Mouse (Mus musculus) forebrain, embryonic 10.5 days (tissue): ENCODE data around the gene Trim15. TPM values are rescaled to one million over a fixed set of nuclear protein-coding genes. Genes with fewer than 3 reads are reported as not detected.

ENCODE experiments used
- DNase-seq: peaks from one replicate; pipeline ENCODE4 v3.0.0-alpha.2; 2017; ENCODE audit warnings: low spot score; ENCODE audit errors: extremely low spot score
- H3K27ac ChIP-seq: fragments of 300-500 bp; sonication (generic); 2 replicates; pipeline ENCODE4 v1.5.1; 2016; ENCODE audit warnings: mild to moderate bottlenecking
- H3K27me3 ChIP-seq: fragments of 300-500 bp; sonication (generic); 2 replicates; pipeline ENCODE4 v1.6.1; 2016; ENCODE audit warnings: mild to moderate bottlenecking; ENCODE audit not compliant: poor library complexity, severe bottlenecking
- H3K36me3 ChIP-seq: fragments of 300-500 bp; sonication (generic); replicated peaks from 2 replicates; pipeline ENCODE4 v1.6.1; 2016; ENCODE audit warnings: mild to moderate bottlenecking, moderate library complexity
- H3K4me1 ChIP-seq: fragments of 300-500 bp; sonication (generic); 2 replicates; pipeline ENCODE4 v1.6.1; 2016
- H3K4me3 ChIP-seq: fragments of 300-500 bp; sonication (generic); 2 replicates; pipeline ENCODE4 v1.5.1; 2016; ENCODE audit warnings: mild to moderate bottlenecking, moderate library complexity
- H3K9me3 ChIP-seq: fragments of 300-500 bp; sonication (generic); 2 replicates; pipeline ENCODE4 v1.6.1; 2016; ENCODE audit warnings: mild to moderate bottlenecking, moderate library complexity
- WGBS: fragments of 180-500 bp; shearing (Covaris S2); methylation state at CpG from one replicate; pipeline ENCODE4 v1.1.7; 2016; 5-methylcytosine and 5-hydroxymethylcytosine counted together
- polyA plus RNA-seq: library from polyadenylated mRNA; unstranded; fragments of >200 nt; fragmentation: Nextera tagmentation; extraction: Ambion mirVana; gene quantifications from 2 replicates; pipeline ENCODE4 v1.2.1, GENCODE M21; 2016

Trim15 gene
- polyA plus RNA-seq, 1 experiment from 2014 or later = 0.27 TPM

DNA sequence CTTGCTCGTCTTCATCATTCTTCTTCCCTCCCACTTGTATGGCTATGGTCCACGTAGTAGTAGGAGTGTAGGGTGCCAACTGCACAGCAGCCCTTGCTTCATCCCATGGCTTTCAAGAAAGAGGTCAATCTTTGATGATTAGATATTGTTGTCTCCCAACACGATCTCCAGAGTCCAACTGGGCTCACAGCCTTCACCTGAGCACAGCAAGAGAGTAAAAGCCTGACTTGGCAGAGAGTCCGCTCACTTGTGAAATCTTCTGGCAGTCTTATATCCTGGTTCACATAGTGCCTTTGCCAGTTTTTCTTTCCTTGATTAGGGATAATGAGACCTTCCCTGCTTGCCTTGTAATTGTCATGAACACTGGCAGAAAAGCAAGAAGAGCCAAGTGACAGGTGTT is 10.8 kb downstream of the Trim15 start:
- no peak overlapping the region for H3K4me3 ChIP-seq
- H3K36me3 ChIP-seq = peaks cover 84% of the 10 kb centered on the region
- no peaks in the 10 kb centered on the region for H3K4me1 ChIP-seq
- H3K27me3 ChIP-seq = no peaks in the 10 kb centered on the region
- DNase-seq = no peak
- H3K9me3 ChIP-seq = no peaks in the 10 kb centered on the region
- WGBS = 94% methylated on average over 4 of the region's 4 CpGs
- no peak overlapping the region for H3K27ac ChIP-seq

DNA sequence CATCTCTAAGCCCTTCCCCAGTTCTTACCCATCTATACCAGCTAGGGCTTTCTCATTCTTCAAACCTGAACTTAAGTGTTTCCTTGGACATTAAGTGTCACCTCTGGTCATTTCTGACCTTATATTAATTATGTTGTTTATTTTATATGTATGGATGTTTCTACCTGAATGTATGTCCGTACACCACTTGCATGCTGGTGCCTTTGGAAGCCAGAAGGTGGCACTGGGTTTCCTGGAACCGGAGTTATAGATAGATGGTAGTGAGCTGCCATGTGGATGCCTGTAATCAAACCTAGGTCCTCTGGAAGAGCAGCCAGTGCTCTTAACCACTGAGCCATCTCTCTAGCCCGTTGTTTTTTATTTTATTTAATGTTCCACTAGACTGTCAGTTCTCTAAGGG is 11.5 kb downstream of the Trim15 start:
- no peak for DNase-seq
- Histone ChIP-seq H3K27ac (no peak overlapping the region), H3K4me1 (no peaks in the 10 kb centered on the region), H3K4me3 (no peak overlapping the region), H3K27me3 (no peaks in the 10 kb centered on the region), H3K9me3 (no peaks in the 10 kb centered on the region), H3K36me3 (peaks cover 92% of the 10 kb centered on the region)
- whole genome bisulfite sequencing = 91% methylated on average over 3 of the region's 3 CpGs

DNA sequence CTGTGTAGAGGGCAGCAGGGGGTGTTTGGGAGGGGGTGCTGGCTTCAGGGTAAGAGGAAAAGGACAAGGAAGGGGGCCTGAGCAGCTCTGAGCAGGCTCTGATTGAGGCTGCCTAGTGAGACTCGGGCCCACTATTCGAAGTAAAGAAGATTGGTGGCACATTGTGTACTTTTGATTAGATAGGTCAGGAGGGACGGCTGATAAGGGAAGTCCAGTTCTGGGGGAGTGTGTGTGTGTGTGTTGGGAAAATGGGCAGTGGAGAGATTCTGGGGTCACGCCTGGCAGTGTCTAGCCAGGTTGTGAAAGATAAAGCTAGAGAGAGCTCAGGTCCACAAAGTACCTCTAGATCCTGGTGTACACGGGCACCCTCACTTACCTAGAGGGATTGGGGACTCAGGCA is 15.4 kb downstream of the Trim15 start:
- no peak overlapping the region for H3K27ac ChIP-seq
- no peaks in the 10 kb centered on the region; the same call in 1 of the 2 replicates for H3K4me1 ChIP-seq
- H3K4me3 ChIP-seq = no peak overlapping the region
- H3K27me3 ChIP-seq = no peaks in the 10 kb centered on the region
- DNase-seq = no peak
- WGBS = 92% methylated on average over 5 of the region's 5 CpGs
- no peaks in the 10 kb centered on the region for H3K9me3 ChIP-seq
- peaks cover 65% of the 10 kb centered on the region for H3K36me3 ChIP-seq

DNA sequence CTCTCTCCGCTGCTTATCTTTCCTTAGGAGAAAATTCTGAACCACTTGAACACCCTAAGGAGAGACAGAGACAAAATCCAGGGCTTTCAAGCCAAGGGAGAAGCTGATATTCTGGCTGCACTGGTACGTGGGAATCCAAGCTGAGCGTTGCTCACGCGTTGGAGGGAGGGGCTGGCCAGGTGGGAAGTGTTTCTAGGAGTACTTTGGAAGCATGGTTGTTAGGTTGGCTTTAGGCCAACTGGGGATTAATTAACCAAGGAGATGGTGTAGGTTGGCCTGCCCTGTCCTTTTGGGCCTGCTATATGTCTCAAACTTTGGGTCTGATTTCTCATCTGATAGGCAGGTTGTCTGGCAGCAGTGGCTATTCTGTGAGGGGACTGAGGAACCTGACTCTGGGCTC is 15.8 kb downstream of the Trim15 start:
- H3K4me3 ChIP-seq = no peak overlapping the region
- H3K9me3 ChIP-seq = no peaks in the 10 kb centered on the region
- H3K27me3 ChIP-seq = no peaks in the 10 kb centered on the region
- whole genome bisulfite sequencing = 94% methylated on average over 5 of the region's 5 CpGs
- H3K4me1 ChIP-seq = no peaks in the 10 kb centered on the region; the same call in 1 of the 2 replicates
- peaks cover 61% of the 10 kb centered on the region for H3K36me3 ChIP-seq
- no peak overlapping the region for H3K27ac ChIP-seq
- DNase-seq = no peak

DNA sequence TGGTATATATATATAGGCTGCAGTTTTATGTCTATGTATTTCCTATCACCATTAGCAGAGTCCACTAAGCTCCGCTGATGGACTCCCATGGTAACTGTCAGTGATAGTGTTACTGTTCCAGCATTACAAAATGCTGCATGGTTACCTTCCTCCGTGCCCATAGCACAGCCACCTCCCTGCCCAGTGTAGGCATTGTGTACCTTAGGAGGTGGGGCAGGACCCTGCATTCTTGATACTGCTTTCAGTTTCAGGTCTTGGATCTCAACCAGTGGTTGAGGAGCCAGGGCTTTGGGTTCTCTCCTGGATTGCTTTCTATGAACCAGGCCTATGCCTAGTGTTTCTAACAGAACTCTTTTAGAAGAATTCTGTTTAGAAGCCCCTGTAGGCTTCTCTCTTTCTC is 17.0 kb downstream of the Trim15 start:
- 95% methylated on average over 2 of the region's 2 CpGs for WGBS
- no peak for DNase-seq
- no peaks in the 10 kb centered on the region; the same call in 1 of the 2 replicates for H3K4me1 ChIP-seq
- no peak overlapping the region for H3K4me3 ChIP-seq
- H3K9me3 ChIP-seq = no peaks in the 10 kb centered on the region
- H3K36me3 ChIP-seq = peaks cover 51% of the 10 kb centered on the region
- H3K27me3 ChIP-seq = no peaks in the 10 kb centered on the region
- no peak overlapping the region for H3K27ac ChIP-seq

DNA sequence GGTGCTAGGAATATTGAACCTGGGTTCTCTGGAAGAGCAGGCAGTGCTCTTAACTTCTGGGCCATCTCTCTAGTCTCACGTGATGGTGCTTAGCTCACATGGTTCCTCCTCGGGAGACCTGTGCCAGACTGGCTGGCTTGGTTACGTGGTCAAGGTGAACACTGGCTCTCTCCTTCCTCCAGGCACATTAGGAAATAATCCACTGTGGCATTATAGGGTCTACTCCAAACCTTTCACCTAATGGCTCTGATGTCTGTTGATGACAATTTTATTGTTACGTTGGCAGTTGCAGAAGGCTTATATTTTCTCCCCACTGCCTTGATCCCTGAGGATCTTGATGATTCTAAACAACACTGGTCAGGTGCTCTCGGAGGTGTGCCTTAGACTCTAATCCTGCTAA is 18.1 kb downstream of the Trim15 start:
- H3K9me3 ChIP-seq = no peaks in the 10 kb centered on the region
- peaks cover 40% of the 10 kb centered on the region for H3K36me3 ChIP-seq
- peaks cover 4% of the 10 kb centered on the region for H3K4me1 ChIP-seq
- WGBS = 88% methylated on average over 5 of the region's 5 CpGs
- no peak for DNase-seq
- H3K4me3 ChIP-seq = no peak overlapping the region
- no peak overlapping the region for H3K27ac ChIP-seq
- no peaks in the 10 kb centered on the region for H3K27me3 ChIP-seq

DNA sequence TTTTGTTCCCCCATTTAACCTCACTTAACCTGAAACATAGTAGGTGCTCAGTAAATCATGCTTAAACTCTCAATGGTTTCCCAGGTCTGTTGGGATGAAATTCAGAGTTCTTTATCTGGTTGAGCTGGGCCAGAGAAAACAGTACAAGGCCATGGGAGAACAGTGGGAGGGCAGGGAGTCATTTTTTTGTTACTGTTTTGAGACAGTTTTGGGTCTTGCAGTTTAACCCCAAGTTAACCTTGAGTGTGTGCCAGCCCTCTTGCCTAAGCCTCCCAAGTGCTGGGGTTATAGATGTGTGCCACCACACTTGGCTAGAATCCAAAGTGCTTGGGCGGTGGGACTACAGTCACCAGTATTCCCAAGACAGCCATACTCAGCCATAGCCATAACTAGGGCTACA is 22.3 kb downstream of the Trim15 start:
- 90% methylated on average over 1 of the region's 1 CpGs for WGBS
- Histone ChIP-seq H3K4me3 (no peak overlapping the region), H3K9me3 (no peaks in the 10 kb centered on the region), H3K36me3 (peaks cover 16% of the 10 kb centered on the region; the same call in 1 of the 2 replicates), H3K4me1 (peaks cover 6% of the 10 kb centered on the region), H3K27ac (no peak overlapping the region), H3K27me3 (no peaks in the 10 kb centered on the region)
- no peak for DNase-seq

DNA sequence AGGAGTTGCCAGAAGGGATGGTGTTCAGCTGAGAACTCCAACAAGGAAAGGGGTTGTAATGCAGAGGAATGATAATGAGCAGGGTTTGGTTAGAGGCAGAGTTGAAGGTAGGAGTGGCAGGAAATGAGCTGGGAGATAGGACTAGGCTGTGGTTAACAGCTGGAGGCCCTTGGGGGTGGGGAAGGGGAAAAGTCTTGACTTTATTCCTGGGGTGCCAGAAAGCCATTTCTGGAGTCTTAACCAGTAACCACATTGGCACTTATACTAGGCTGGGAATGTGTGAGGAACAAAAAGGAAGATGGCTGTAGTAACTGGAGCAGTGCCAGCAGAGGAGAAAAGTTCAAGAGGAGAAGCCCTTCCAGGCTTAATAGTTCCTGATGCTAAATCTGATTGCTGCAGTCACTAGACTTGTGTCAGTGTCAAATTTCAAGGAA is 22.7 kb downstream of the Trim15 start:
- Histone ChIP-seq H3K36me3 (peaks cover 16% of the 10 kb centered on the region; the same call in 1 of the 2 replicates), H3K27ac (no peak overlapping the region), H3K4me1 (peaks cover 6% of the 10 kb centered on the region), H3K27me3 (no peaks in the 10 kb centered on the region), H3K4me3 (no peak overlapping the region), H3K9me3 (no peaks in the 10 kb centered on the region)
- no peak for DNase-seq

DNA sequence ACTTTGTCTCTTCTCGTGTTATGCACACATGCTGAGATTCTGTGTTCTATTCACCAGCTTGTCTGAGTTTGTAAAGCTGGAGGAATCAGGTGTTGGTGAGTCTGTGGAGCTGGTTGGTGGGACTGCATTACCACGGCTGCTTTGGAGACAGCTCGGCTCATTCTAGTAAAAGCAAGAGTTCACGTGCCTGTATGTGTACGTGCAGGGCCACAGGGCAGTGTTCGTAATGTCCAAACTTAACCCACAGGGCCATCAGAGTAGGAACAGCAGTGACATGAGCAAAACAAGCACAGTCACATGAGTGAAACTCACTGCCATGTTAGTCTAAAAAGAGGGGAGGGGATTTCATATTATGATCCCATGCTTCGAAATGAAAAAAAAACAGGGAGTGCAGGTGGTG is 23.3 kb downstream of the Trim15 start:
- Histone ChIP-seq H3K4me3 (no peak overlapping the region), H3K27ac (no peak overlapping the region), H3K27me3 (no peaks in the 10 kb centered on the region), H3K9me3 (no peaks in the 10 kb centered on the region), H3K36me3 (peaks cover 19% of the 10 kb centered on the region), H3K4me1 (peaks cover 6% of the 10 kb centered on the region; the same call in 1 of the 2 replicates)
- 84% methylated on average over 7 of the region's 7 CpGs for WGBS
- DNase-seq = no peak

DNA sequence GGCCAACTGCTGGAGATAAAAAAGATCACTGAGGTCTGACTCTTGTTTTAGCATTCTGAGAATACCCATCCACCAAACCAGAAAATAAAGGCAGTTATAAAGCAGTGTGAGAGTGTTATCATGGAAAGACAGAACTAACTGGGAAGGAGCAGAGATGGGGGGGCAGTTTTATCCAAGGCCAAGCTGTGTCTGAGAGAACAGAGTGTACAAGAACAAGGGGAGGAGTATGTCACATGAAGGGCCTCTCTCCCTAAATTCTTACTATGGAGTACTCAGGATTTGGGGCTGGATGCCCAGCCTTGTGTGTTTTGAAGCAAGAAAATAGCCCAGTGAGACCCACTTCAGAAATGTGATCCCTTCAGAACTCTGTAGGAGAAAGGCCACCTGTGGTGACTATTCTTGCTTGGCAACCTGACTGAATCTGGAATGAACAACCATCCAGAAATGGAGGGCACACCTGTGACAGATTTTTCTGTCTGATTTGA is 26.0 kb downstream of the Trim15 start:
- no peak for DNase-seq
- H3K27me3 ChIP-seq = no peaks in the 10 kb centered on the region
- peaks cover 14% of the 10 kb centered on the region for H3K36me3 ChIP-seq
- H3K4me1 ChIP-seq = peaks cover 21% of the 10 kb centered on the region
- no peak overlapping the region for H3K27ac ChIP-seq
- no peaks in the 10 kb centered on the region for H3K9me3 ChIP-seq
- no peak overlapping the region for H3K4me3 ChIP-seq

DNA sequence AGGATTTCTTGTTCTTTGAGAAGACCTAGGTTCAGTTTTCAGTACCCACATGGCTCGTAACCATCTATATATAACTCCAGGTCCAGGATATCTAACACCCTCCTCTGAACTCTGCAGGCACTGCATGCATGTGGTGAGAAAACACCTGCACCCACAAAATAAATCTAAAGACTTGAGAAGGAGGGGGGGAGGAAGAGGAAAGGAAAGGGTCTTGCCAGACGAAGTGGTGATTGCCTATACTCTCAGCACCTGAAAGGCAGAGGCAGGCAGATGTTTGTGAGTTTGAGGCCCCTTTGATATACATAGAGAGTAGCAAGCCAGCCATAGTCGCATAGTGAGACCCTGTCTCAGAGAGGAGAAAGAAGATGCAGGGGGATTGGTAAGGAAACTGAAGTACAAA is 27.1 kb downstream of the Trim15 start:
- Histone ChIP-seq H3K27me3 (no peaks in the 10 kb centered on the region), H3K27ac (no peak overlapping the region), H3K4me1 (peaks cover 24% of the 10 kb centered on the region), H3K36me3 (peaks cover 14% of the 10 kb centered on the region), H3K9me3 (no peaks in the 10 kb centered on the region), H3K4me3 (no peak overlapping the region)
- no peak for DNase-seq
- 84% methylated on average over 3 of the region's 3 CpGs for WGBS

DNA sequence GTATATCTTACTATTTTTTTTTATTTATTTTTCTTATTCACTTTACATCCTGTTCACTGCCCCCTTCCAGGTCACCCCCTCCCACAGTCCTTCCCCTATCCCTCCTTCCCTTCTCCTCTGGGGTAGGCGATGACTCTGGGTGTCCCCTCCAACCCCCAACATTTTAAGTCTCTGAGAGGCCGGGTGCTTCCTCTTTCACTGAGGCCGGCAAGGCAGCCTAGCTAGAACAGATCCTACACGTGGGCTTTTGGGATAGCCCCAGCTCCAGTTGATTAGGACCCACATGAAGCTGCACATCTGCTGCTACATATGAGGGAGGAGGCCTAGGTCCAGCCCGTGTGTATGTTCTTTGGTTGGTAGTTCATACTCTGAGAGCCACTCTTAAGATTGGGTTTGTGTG is 28.0 kb downstream of the Trim15 start:
- H3K27me3 ChIP-seq = no peaks in the 10 kb centered on the region
- peaks cover 14% of the 10 kb centered on the region for H3K36me3 ChIP-seq
- H3K27ac ChIP-seq = no peak overlapping the region
- H3K4me1 ChIP-seq = peaks cover 21% of the 10 kb centered on the region
- DNase-seq = no peak
- no peak overlapping the region for H3K4me3 ChIP-seq
- no peaks in the 10 kb centered on the region for H3K9me3 ChIP-seq
- 89% methylated on average over 5 of the region's 5 CpGs for WGBS

DNA sequence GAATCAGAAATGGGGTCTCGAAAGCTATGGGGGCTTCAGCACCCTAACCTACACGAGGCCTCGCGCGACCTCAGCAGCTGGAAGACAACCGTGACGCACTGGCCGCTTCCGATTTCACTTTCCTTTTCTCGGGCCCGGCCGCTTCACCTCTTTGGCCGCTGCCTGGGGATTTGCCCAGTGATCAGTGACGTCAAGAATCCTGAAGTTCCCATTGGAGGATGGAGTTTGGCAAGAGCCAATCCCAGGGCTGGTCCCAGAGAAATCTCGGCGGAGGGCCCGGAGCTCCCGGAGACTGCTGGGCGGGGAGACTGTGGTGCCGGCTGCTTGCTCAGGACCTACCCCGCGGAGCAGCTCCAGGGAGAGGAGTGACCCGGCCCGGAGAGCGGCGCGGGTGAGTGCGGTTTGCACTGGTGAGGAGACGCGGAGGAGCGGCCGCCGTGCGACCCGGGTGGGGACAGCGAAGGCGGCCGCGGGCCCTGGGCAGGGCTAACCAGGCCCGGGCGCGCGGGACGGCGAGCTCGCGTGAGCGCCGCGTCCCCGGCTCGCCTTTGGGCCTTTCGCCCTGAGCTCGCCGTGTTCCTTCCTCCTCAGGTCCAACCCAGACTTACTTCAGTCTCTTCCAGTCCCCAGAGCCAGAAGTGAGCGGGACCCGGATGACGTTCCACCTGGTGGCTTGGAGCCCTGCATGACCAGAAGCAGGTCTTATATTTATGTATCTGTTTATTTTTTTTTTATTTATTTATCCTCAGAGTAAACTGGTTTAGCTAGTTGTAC is 29.9 kb downstream of the Trim15 start, which contains the start of gene Trim26:
Trim26 (plus strand) TSS at position 261 of the 774 bp plus-strand sequence.
- DNase-seq = peak; percentile 95
- no peaks in the 10 kb centered on the region for H3K9me3 ChIP-seq
- H3K36me3 ChIP-seq = peaks cover 7% of the 10 kb centered on the region
- under 1% methylated on average over 58 of the region's 58 CpGs for WGBS
- H3K4me3 ChIP-seq = peak within 1 kb of the TSS; percentile 75
- H3K4me1 ChIP-seq = peaks cover 21% of the 10 kb centered on the region
- no peaks in the 10 kb centered on the region for H3K27me3 ChIP-seq
- H3K27ac ChIP-seq = peak within 1 kb of the TSS; percentile 95
